Mouse (Mus musculus): ENCODE measurements around the gene Fuz.

The Fuz gene

GRCm38 (mm10) chr7:44888256-44889105 lies 7.4 kb upstream of the Fuz start:
- in situ Hi-C loops (cut with MboI, MseI), result no loop called here

- in situ Hi-C loops (cut with MboI, MseI), result loop anchor here (10.0 kb wide), 1 partner anchor 815 kb away; the partner anchor contains the start of gene Dbp
Observed at GRCm38 (mm10) chr7:44890180-44890579, 5.7 kb upstream of the Fuz start.

GRCm38 (mm10) chr7:44890737-44891136 lies 5.1 kb upstream of the Fuz start:
- in situ Hi-C loops (cut with MboI, MseI), result loop anchor here (10.0 kb wide), 1 partner anchor 814 kb away; the partner anchor contains the start of gene Dbp

GRCm38 (mm10) chr7:44891611-44892010 lies 4.3 kb upstream of the Fuz start:
- in situ Hi-C loops (cut with MboI, MseI), result loop anchor here (10.0 kb wide), 1 partner anchor 813 kb away; the partner anchor contains the start of gene Dbp

GRCm38 (mm10) chr7:44892276-44892921 lies 3.5 kb upstream of the Fuz start, which contains the start of gene Med25:
Med25 (minus strand) TSS chr7:44892712.
- in situ Hi-C loops (cut with MboI, MseI), result loop anchor here (10.0 kb wide), 1 partner anchor 812 kb away; the partner anchor contains the start of gene Dbp

- in situ Hi-C loops (cut with MboI, MseI), result loop anchor here (10.0 kb wide), 1 partner anchor 812 kb away; the partner anchor contains the start of gene Dbp
Observed at GRCm38 (mm10) chr7:44893197-44893596, 2.7 kb upstream of the Fuz start.

GRCm38 (mm10) chr7:44894175-44894574 lies 1.7 kb upstream of the Fuz start:
- in situ Hi-C loops (cut with MboI, MseI), result loop anchor here (10.0 kb wide), 1 partner anchor 811 kb away; the partner anchor contains the start of gene Dbp

- in situ Hi-C loops (cut with MboI, MseI), result loop anchor here (10.0 kb wide), 1 partner anchor 810 kb away; the partner anchor contains the start of gene Dbp
Observed at GRCm38 (mm10) chr7:44895206-44895592, 680 bp upstream of the Fuz start.

GRCm38 (mm10) chr7:44896499-44896898 lies 620 bp downstream of the Fuz start:
- in situ Hi-C loops (cut with MboI, MseI), result loop anchor here (10.0 kb wide), 1 partner anchor 808 kb away; the partner anchor contains the start of gene Dbp

GRCm38 (mm10) chr7:44898607-44899006 lies 2.7 kb downstream of the Fuz start:
- in situ Hi-C loops (cut with MboI, MseI), result loop anchor here (10.0 kb wide), 1 partner anchor 806 kb away; the partner anchor contains the start of gene Dbp

- in situ Hi-C loops (cut with MboI, MseI), result no loop called here
Observed at GRCm38 (mm10) chr7:44900632-44901031, 4.8 kb downstream of the Fuz start.

GRCm38 (mm10) chr7:44901230-44901722 lies 5.4 kb downstream of the Fuz start:
- in situ Hi-C loops (cut with MboI, MseI), result no loop called here

- in situ Hi-C loops (cut with MboI, MseI), result no loop called here
Observed at GRCm38 (mm10) chr7:44905430-44905829, 9.6 kb downstream of the Fuz start.

- in situ Hi-C loops (cut with MboI, MseI), result no loop called here
Observed at GRCm38 (mm10) chr7:44908706-44909476, 13.0 kb downstream of the Fuz start.

GRCm38 (mm10) chr7:44914396-44914795 lies 18.5 kb downstream of the Fuz start:
- in situ Hi-C loops (cut with MboI, MseI), result no loop called here

- in situ Hi-C loops (cut with MboI, MseI), result loop anchor here (5.0 kb wide), 1 partner anchor 47 kb away; no protein-coding TSS in a partner anchor
Observed at GRCm38 (mm10) chr7:44915314-44915713, 19.4 kb downstream of the Fuz start.

- in situ Hi-C loops (cut with MboI, MseI), result loop anchor here (5.0 kb wide), 1 partner anchor 46 kb away; no protein-coding TSS in a partner anchor
Observed at GRCm38 (mm10) chr7:44916191-44916590, 20.3 kb downstream of the Fuz start.

GRCm38 (mm10) chr7:44916881-44917280 lies 21.0 kb downstream of the Fuz start:
- in situ Hi-C loops (cut with MboI, MseI), result loop anchor here (5.0 kb wide), 1 partner anchor 45 kb away; no protein-coding TSS in a partner anchor

GRCm38 (mm10) chr7:44918219-44918618 lies 22.3 kb downstream of the Fuz start:
- in situ Hi-C loops (cut with MboI, MseI), result loop anchor here (5.0 kb wide), 1 partner anchor 44 kb away; no protein-coding TSS in a partner anchor

GRCm38 (mm10) chr7:44919127-44919526 lies 23.2 kb downstream of the Fuz start:
- in situ Hi-C loops (cut with MboI, MseI), result loop anchor here (5.0 kb wide), 1 partner anchor 43 kb away; no protein-coding TSS in a partner anchor

GRCm38 (mm10) chr7:44922530-44922929 lies 26.7 kb downstream of the Fuz start:
- in situ Hi-C loops (cut with MboI, MseI), result no loop called here
